ENCODE assay signal across 24 mouse cellular contexts in genomic region chr1:70283388-70283787, GRCm38 (mm10).
"Had no signal": no experiment of that assay in that cellular context is flagged by ENCODE, and none has a peak within 500 bp of the region (broad histone marks: within the 10 kb centered on the region; RNA-seq: fewer than 3 reads in every experiment).

No protein-coding gene starts in this region.

- H3K4me3 ChIP-seq: heart, adult 2 months; heart, embryonic 13.5 days; heart, embryonic 15.5 days; hindbrain, embryonic 13.5 days; hindbrain, embryonic 15.5 days; kidney, embryonic 15.5 days; limb, embryonic 13.5 days; limb, embryonic 15.5 days; liver, embryonic 12.5 days had no signal

- H3K27ac ChIP-seq: heart, adult 2 months; heart, embryonic 13.5 days; heart, embryonic 15.5 days; hindbrain, embryonic 13.5 days; hindbrain, embryonic 15.5 days; hindbrain, postnatal 0 days; kidney, embryonic 15.5 days; kidney, postnatal 0 days; limb, embryonic 13.5 days; limb, embryonic 15.5 days; liver, embryonic 12.5 days; liver, embryonic 14.5 days had no signal

- H3K4me1 ChIP-seq: heart, embryonic 13.5 days; heart, embryonic 15.5 days; hindbrain, embryonic 13.5 days; hindbrain, embryonic 15.5 days; kidney, embryonic 15.5 days; limb, embryonic 13.5 days; limb, embryonic 15.5 days; liver, embryonic 12.5 days had no signal

- ATAC-seq: hindbrain, postnatal 0 days; intestine, embryonic 16.5 days; liver, embryonic 12.5 days had no signal

- H3K27me3 ChIP-seq: heart, embryonic 13.5 days; heart, embryonic 15.5 days; hindbrain, embryonic 13.5 days; hindbrain, embryonic 15.5 days; kidney, embryonic 15.5 days; limb, embryonic 13.5 days; limb, embryonic 15.5 days; liver, embryonic 12.5 days had no signal

- DNase-seq: gastrocnemius, postnatal 14 days; gastrocnemius, postnatal 36 days; heart, adult 2 months; heart, postnatal 4 days; kidney, adult 11 months; kidney, adult 2 months; kidney, adult 9 months; kidney, postnatal 14 days; kidney, postnatal 36 days; layer of hippocampus, adult 9-11 months; layer of hippocampus, postnatal 36 days; left cerebral cortex, postnatal 4 days had no signal
